Mouse (Mus musculus) right cerebral cortex, adult 2 months (tissue): ENCODE data around the gene Zfp609.

Source experiments
- DNase-seq, 2 experiments: peaks; one replicate each; pipeline ENCODE4 v3.0.0; 2021 to 2022; ENCODE audit warnings: low spot score in 2 of 2

The Zfp609 gene

DNA sequence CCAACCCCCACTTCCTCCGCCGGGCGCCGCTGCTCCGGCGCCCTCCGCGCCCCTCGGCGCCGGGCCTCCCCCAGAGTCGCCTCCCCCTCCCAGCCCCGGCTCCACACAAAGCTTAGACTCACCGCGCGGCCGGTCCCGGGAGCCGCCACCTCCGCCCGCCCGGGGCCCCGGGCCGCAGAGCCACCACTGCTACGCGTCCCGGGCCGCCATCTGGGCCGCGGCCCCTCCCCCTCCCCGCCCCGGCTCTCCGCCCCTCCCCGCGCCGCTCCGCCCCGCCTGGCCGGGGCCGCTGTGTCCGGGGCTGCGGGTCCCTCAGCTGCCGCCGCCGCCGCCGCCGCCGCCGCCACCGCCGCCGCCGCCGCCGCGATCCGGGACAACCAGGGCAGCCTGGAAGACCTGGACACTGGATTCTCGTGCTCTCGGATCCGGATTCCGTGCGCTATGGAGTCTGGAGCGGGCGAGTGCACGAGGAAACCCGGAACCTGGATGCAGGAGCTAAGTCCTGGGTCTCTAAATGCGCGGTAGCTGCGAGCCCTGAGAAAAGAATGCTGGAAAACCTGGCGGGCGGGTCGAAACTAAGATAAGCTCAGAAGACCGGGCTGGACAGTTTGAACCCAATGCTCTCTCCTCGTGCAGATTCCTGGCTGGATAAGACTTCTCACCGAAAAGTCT, at the start of gene Zfp609:
Zfp609 (minus strand) TSS at position 221 of the 672 bp plus-strand sequence.
- peak; percentile 93 to 99 for DNase-seq

DNA sequence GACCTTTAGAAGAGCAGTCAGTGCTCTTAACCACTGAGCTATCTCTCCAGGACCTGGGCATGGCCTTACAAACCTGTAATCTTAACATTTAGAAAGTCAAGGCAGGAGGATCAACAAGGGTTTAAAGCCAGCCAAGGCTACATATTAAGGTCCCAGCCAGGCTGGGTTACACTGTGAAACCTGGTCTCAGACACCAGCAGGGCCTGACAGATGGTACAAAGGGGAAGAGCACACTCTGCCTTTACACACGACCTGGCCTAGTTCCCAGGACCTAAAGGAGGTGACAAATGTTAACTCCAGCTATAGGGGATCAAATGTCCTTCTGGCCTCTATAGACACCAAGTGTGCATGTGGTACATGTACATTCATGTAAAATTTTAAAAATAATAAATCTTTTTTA, 32.3 kb upstream of the Zfp609 start:
- no peak for DNase-seq

DNA sequence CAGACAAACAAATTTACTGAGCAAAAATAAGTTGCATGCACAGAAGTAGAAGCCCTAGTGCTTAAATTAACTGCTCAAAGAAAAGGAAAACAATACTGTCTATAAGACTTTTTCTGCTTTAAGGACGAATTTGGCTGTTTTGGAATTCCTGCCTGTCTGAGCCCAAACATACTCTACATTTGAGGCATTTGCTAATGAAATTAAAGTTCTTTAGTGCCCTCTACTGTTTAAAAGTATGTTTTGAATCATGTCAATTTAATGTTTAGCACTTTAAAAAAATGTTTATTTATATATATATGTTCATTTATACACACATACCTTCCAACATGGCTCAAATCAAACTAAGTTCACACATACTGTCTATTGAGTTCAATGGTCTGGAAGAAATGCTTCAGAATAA, 22.8 kb upstream of the Zfp609 start:
- no peak for DNase-seq

DNA sequence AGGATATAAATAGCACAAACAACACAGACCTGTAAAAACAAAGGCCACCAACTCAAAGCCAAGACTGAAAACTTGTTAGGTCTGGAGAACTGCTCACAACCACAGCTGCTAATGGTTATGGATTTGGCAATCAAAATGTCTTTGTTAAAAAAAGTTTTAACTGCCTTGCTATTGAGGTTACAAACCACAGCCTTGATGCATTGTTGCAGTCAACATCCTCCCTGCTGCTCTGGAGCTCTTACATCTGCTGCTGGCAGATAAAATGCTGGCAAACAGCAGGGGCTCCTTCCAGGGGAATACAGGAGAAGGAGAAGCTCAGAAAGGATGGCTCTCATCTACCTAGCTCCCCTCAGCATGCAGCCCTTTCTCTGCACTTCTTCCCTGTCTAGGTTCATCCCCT, 20.8 kb upstream of the Zfp609 start:
- DNase-seq = no peak

DNA sequence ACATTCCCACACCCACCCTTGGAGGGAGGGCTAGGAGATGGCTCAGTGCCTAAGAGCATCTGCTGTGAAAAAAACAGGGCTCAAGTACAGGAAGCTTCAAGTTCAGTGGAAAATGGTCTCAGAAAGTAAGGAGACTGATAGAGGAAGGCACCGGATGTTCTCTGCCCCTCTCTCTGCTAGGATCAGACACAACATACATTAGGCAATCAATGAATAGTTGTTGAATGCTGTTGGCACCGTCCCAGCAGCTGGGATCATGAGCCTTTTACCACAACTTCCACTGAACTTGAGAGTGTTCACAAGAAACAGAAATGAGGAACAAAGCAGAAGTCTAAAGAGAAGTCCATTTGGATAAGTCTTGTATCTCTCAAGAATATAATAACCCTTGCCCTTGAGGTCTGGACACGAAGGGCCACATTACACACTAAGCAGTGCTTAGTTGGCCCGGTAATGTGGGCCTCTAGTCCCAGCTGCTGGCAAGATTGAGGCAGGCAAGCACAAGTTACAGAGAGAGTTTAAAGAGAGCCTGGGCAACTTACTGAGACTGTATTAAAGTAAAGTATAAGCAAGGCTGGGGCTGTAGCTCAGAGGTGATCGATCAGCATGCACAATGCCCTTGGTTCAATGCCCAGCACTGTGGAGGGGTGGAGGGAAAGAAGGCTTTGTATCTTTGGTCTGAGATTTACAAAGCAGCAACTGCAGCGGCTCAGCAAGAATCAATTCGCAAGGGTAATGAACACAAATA, 17.2 kb upstream of the Zfp609 start:
- no peak for DNase-seq

DNA sequence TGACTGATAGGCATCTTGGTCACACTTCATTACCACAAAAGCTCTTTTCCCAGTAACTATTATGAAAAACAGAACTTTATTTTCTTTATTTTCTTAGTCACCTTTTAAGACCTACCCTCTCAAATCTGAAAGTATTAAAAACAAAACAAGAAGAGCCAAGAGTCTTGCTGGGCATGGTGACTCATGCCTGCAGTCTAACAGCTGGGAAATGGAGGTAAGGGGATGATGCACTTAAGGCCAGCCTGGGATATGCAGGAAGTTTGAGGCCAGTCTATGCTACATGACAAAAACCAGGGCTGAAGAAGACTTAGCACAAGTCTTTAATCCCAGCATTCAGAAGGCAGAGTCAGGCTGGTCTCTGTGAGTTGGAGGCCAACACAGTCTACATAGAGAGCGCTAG, 12.5 kb upstream of the Zfp609 start:
- DNase-seq = no peak

DNA sequence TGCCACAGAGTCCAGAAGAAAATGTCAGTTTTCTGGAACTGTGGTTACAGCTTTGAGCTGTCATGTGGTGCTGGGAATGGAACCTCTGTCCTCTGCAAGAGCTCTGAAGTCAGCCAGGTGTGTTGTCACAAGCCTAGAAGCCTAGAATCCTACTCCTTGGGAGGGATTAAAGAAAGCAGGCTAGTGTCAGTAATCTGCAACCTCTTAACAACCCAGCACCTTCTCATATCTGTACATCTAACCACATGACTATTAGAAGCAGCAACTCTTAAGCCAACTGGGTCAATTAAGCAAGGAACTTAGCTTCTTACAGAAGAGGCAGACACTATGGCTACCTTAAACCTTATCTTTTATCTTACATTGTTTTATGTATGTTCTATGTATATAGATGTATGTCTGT, 9.6 kb upstream of the Zfp609 start:
- DNase-seq = no peak

DNA sequence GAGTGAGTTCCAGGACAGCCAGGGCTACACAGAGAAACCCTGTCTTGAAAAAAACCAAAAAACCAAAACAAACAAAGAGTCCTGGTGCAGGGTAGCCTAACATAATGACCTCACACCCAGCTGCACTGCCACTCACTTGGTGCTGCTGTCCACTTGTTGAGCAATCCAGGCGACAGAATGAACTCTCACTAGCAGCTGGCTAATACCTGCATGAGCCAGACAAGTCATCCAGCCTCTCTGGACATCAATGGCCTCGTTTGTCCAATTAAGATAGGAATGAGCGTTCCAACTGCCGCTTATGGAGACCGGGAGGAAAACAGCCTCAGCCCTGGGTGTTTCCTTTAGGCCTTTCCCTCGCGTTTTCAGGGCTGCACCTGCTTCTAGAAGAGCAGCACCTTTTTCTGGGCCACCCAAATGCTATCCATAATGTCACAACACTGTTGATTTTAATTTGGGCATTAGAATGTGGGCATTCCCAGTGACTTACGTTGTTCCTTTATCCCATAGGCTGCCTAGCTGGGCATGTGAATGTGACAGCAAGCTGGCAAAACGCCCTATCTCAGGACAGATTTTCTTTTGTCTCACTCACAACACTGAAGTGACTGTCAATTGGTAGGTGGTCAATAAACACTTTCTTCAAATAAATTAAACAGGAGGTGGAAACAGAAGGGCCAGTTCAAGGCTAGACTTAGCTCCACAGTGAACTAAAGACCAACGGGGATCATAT, 7.4 kb upstream of the Zfp609 start:
- DNase-seq = no peak

DNA sequence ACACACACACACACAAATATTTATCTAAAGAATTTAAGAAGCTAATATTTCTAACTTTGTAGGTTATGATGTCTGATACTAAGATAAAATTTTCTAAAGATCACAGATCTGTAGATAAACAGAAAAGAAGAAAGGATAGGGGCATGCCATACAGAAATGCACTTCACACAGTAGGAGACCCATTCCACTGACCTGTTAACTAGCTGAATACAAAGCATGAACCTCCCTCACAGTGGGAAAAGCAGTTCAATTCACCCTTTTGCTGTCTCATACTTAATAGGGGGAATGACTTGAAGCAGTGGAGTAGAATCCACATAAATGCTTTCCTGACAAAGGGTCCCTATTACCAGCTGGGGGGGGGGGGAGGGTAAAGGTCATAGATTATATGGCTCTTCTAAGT, 6.3 kb upstream of the Zfp609 start:
- DNase-seq = no peak

DNA sequence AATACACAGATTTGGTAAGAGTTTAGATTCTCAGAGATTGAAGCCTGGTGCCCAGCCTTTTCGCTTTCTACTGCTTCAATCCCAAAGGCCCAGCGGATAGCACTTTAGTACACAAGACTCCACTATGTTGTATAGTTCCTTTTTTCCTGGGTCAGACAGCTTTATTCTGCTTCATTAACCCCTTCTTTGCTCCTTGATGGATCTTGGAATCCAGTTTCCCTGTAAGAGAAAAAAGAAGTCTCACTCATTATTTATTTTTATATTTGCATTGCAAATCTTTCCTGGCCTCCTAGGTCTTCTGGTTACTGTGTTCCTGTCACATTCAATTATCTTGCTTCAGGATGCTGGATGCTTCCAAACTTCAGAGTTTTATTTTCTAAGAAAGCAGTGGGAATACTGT, 5.9 kb upstream of the Zfp609 start:
- DNase-seq = no peak

DNA sequence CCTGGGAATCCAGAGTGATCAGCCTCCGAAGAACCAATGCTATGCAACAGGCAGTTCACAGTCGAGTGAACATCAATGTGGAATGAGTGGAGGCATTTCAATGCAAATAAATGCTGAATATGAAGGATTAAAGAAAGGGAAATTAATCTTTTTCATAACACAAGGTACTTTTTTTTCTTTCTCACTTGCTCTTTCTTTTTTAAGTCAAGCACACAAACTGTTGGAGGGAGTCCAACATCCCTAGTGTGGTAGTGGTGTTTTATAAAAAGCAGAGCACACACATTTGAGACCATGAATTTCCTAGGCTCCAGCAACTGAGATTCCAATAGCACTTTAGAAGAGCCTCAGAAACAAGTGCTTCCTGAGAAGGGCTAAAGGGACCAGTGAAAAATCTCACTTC, 4.7 kb upstream of the Zfp609 start:
- peak in 1 of 2 experiments; percentile 27 for DNase-seq

DNA sequence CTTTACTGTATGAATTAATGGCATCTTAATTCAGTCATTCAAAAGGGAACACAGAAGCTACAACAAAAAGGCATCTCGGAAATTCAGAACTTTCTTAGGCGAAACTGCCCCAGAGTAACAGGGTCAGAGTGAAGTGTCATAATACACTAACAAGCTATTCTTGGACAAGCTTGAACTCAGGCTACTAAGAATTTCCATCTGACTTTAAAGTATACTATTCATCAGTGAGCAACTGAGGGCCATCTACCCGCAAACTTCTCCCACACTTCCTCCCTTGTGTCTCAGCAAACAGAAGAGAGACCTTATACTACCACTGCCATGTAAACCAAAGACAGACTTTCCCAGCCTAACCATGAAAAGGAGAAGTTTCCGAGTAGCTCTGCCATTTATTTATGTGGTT, 3.8 kb upstream of the Zfp609 start:
- no peak for DNase-seq

DNA sequence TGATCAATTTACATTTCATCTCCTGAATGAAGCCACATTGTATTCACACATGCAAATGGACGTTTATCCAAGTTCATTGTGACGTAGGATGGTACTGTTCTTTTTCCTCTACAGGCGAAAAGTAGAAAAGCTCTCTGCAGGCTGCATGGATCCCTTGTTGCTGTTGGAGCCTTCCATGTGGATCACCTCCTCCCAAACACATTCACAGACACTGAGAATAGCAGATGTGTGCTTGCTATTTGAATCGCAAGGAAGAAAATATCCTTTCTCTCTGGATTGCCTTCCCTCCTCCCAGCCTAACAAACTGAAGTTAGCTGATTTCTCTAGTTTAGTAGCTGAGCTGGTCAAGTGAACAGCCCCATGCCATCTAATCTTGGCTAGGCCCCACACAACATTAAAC, 2.9 kb upstream of the Zfp609 start:
- DNase-seq = peak in 1 of 2 experiments; percentile 50

DNA sequence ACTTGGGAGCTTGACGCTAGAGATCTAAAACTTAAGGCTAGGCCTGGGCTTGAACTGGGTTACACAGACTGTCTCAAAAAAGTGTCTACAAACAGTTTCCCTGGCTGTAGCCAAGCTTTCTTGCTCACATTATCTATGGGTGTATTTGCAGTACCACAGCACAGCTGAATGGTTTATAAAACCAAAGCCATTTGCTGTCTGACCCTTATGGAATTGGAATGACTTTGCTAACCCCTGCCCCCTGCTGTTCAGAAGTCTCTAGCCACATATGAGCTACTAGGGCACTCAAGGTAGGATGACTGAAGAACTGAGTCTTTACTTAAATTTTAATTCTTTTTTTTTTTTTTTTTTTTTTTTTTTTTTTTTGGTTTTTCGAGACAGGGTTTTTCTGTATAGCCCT, 2.0 kb upstream of the Zfp609 start:
- no peak for DNase-seq

DNA sequence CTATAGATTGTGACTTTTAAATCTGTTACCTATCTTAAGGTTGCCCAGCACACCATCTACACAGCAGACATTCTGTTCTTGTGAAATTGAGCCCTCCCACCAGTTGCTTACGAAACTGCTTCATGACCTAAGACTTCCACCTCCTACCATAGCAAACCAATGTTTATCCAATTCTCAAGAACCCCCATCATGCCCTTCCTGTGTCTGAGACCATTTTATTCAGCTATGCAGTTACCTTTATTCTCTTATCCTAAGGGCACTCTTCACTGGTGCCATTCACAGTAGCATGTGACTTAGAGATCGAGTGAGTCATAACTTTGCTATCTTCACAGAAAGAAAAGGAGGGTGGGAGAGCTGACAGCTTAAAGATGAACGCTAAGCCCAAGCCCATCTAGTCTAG, 1.1 kb upstream of the Zfp609 start:
- DNase-seq = no peak

DNA sequence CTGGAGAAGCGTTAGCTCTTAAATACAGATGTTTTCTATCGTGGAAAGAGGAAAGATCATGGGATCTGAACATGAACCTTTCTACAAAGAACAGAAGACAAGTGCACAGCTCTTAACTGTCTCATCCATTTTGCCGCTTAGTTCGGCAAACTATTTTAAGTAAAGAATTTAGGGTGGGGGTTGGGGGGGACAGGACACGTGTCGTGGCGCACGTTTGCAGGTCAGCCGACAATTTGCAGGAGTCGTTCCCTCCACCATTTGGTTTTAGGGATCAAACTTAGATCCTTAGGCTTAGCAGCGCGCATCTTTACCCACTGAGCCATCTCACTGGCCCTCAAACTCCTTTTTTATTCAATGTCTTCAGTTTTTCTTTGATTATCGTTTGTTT, 646 bp upstream of the Zfp609 start:
- DNase-seq = no peak

DNA sequence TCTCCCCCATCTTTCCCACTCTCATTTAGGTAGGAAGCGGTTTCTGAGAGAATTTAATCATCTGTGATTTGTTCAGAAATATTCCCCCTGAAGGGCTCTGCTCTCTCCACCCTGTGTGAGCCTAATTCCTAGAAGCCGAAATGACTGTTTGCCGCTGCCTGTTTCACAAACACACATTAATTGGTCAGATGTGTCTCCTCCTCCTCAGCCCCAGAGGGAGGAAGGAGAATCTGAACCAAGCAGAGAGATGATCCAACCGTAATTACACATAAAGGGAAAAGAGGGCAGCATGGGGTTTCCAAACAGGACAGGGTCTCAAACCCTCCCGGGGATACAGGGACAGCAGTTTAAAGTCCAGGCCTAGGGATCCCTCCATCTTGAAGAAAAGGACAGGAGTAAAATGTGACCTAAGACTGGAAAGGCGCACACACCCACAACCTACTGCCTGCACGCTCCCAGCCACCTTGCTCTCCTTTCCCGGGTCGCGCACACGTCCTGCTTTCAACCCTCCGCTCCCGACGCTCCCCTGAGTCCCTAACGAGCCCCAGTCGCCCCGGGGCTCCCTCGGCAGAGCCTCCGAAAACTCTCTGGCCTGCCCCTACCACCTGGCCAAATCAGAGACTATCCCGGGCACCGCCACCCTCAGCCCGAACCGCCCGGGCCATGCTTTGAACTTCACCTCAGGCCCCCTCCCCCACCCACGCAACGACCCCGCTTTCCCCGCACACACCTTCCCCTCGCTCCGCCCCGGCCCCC, 598 bp downstream of the Zfp609 start:
- DNase-seq = peak; percentile 51 to 62

DNA sequence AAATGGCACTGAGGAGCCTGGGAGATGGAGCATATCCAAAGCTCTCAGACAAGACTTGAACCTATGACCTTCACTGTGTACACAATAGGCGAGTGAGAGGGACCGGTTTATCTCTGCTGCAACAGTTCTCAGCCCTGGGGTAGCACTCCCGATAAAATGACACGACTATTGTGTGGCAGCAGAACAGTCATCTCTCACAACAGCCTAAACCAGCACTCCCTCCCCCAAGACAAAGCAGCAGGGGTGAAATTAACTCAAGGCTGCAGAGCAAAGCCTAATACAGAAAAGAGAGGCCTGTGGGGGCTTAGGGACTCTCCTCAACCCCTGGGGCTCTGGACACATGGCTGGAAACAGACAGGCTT, 1.2 kb downstream of the Zfp609 start:
- no peak for DNase-seq

DNA sequence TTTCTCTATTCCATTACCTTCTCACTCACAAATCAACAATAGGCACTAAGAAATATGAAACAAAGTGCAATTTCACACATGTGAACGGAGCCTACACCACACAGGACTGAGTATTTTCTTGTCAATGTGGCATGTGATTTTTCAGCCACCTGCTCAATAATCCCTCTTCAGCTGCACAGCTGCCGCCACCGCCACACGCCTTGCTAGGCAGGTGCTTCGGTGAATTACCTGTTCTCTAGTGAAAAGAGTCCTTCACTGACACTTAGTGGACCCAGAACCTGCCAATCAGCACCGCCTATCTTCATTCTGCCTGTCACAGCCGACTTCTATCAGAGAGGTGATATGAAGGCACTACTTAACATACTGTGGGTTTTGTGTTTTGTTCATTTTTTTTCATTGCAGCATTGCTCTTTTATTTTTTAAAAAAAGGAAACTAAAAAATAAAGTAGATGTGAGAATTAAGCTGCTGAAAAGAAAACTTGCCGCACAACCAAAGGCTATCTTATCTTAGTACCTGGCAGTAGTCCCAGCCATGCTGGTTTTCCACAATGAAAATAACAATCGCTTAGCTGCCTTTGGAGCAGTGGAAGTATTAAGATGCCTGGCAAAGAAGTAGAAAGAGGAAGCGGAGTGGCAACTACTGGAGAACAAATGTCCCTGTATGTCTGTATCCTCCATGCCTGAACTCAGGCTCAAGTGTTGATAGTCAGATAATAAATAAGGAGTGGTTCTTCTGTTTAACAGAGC, 3.5 kb downstream of the Zfp609 start:
- DNase-seq = no peak

DNA sequence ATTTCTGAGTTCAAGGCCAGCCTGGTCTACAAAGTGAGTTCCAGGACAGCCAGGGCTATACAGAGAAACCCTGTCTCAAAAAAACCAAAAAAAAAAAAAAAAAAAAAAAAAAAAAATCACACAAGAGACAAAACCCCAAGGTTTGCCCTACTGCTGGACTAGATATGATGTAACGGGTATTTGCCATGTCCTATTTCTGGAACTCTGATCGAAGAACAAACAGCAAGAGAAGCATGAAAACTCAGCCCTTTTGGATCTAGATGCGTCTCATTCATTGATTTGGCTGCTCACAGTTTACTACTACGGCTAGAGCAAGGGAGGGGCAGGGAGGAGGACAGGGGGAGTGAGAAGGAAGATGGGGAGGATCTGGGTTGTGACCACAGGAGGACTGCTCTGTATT, 5.4 kb downstream of the Zfp609 start:
- DNase-seq = no peak

DNA sequence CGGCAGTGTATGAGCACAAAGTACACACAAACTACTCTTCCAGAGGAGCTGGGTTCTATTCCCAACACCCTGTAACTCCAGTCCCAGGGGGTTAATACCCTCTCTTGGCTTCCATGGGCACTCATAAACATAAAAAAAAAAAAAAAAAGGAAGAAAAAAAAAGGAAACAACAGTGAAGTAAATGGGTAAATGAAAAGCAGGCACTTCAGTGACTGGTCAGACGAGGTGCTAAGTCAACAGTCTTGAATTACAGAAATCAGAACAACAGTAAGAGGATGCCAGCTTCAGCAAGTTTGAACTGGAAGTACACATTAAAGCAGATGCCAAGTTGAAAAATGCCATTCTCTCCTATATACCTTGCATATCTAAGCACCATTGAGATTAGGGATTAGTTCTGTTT, 7.1 kb downstream of the Zfp609 start:
- DNase-seq = no peak

DNA sequence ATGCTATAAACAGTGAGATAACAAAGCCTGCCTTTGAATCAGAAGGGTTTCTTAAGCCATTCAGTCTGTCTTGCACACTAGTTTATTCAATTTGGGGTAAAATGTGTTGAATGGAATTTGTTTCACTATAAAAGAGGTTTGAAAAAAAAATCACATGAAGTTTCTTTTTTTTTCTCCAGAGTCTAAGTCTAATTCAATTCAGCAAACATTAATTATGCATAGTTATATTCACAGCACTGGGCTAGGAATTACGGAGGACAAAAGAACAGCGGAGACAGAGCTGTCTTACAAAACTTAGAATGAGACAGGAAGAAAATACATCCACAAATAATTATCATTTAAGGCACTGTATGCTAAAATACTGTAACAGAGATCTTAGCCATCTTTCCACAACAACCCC, 9.0 kb downstream of the Zfp609 start:
- no peak for DNase-seq
